Mouse (Mus musculus): Measurements from ENCODE around the gene Meis2. TPM values are rescaled to one million over a fixed set of nuclear protein-coding genes. Genes with fewer than 3 reads are reported as not detected.
A peak's percentile ranks its signal among the peaks of the same experiment; 100 is the strongest.

Meis2 gene
- polyA plus RNA-seq, 1 experiment from 2014 or later: 65.7 TPM

- Histone ChIP-seq H3K27ac (peak overlapping the region; percentile 93), H3K9me3 (replicated peaks) (no peaks in the 10 kb centered on the region), H3K4me3 (peak overlapping the region; percentile 77), H3K36me3 (peaks cover 12% of the 10 kb centered on the region), H3K27me3 (ENCODE audit: low read depth, poor library complexity, severe bottlenecking) (peaks cover 9% of the 10 kb centered on the region), H3K4me1 (peaks cover 68% of the 10 kb centered on the region)
- peak; percentile 41 for DNase-seq (ENCODE audit: low spot score)
- WGBS: under 1% methylated on average over 10 of the region's 10 CpGs
Measured at GRCm38 (mm10) chr2:116065057-116065456, 582 bp downstream of the Meis2 start.

- peaks cover 8% of the 10 kb centered on the region; the same call in 1 of the 2 replicates for H3K27me3 ChIP-seq (ENCODE audit: low read depth, poor library complexity, severe bottlenecking)
- DNase-seq (ENCODE audit: low spot score): peak; percentile 62
- peaks cover 15% of the 10 kb centered on the region for H3K36me3 ChIP-seq
- H3K4me3 ChIP-seq: peak overlapping the region; percentile 77
- peak overlapping the region; percentile 93 for H3K27ac ChIP-seq
- H3K4me1 ChIP-seq: peaks cover 69% of the 10 kb centered on the region
- WGBS: 0% methylated on average over 20 of the region's 20 CpGs
- no peaks in the 10 kb centered on the region for H3K9me3 ChIP-seq (replicated peaks)
Measured at GRCm38 (mm10) chr2:116064521-116064920, 1.1 kb downstream of the Meis2 start.

GRCm38 (mm10) chr2:116063819-116064293, 1.8 kb downstream of the Meis2 start:
- Histone ChIP-seq H3K9me3 (replicated peaks) (no peaks in the 10 kb centered on the region), H3K36me3 (peaks cover 22% of the 10 kb centered on the region), H3K4me3 (peak overlapping the region; percentile 77), H3K4me1 (peaks cover 69% of the 10 kb centered on the region), H3K27me3 (ENCODE audit: low read depth, poor library complexity, severe bottlenecking) (peaks cover 10% of the 10 kb centered on the region; the same call in 1 of the 2 replicates), H3K27ac (peak overlapping the region; percentile 93)
- under 1% methylated on average over 37 of the region's 37 CpGs for WGBS
- peak; percentile 66 for DNase-seq (ENCODE audit: low spot score)

- peak; percentile 60 for DNase-seq (ENCODE audit: low spot score)
- peaks cover 31% of the 10 kb centered on the region for H3K36me3 ChIP-seq
- under 1% methylated on average over 36 of the region's 36 CpGs for WGBS
- peaks cover 71% of the 10 kb centered on the region for H3K4me1 ChIP-seq
- peak overlapping the region; percentile 93 for H3K27ac ChIP-seq
- peak overlapping the region; percentile 77 for H3K4me3 ChIP-seq
- no peaks in the 10 kb centered on the region for H3K9me3 ChIP-seq (replicated peaks)
- peaks cover 19% of the 10 kb centered on the region; the same call in 1 of the 2 replicates for H3K27me3 ChIP-seq (ENCODE audit: low read depth, poor library complexity, severe bottlenecking)
Measured at GRCm38 (mm10) chr2:116062761-116063441, 2.7 kb downstream of the Meis2 start.

GRCm38 (mm10) chr2:116062251-116062651, 3.4 kb downstream of the Meis2 start:
- DNase-seq (ENCODE audit: low spot score): peak; percentile 68
- Histone ChIP-seq H3K36me3 (peaks cover 38% of the 10 kb centered on the region), H3K9me3 (replicated peaks) (no peaks in the 10 kb centered on the region), H3K4me1 (peaks cover 65% of the 10 kb centered on the region), H3K27me3 (ENCODE audit: low read depth, poor library complexity, severe bottlenecking) (peaks cover 26% of the 10 kb centered on the region; the same call in 1 of the 2 replicates), H3K4me3 (peak overlapping the region; percentile 77), H3K27ac (peak overlapping the region; percentile 93)
- WGBS: under 1% methylated on average over 20 of the region's 20 CpGs

GRCm38 (mm10) chr2:116061401-116062021, 4.1 kb downstream of the Meis2 start:
- WGBS: under 1% methylated on average over 30 of the region's 30 CpGs
- DNase-seq (ENCODE audit: low spot score): peak; percentile 76
- H3K4me3 ChIP-seq: peak overlapping the region; percentile 77
- peaks cover 26% of the 10 kb centered on the region; the same call in 1 of the 2 replicates for H3K27me3 ChIP-seq (ENCODE audit: low read depth, poor library complexity, severe bottlenecking)
- peaks cover 58% of the 10 kb centered on the region for H3K4me1 ChIP-seq
- peak overlapping the region; percentile 93 for H3K27ac ChIP-seq
- no peaks in the 10 kb centered on the region for H3K9me3 ChIP-seq (replicated peaks)
- peaks cover 44% of the 10 kb centered on the region for H3K36me3 ChIP-seq

- peaks cover 26% of the 10 kb centered on the region; the same call in 1 of the 2 replicates for H3K27me3 ChIP-seq (ENCODE audit: low read depth, poor library complexity, severe bottlenecking)
- peaks cover 60% of the 10 kb centered on the region for H3K4me1 ChIP-seq
- no peaks in the 10 kb centered on the region for H3K9me3 ChIP-seq (replicated peaks)
- WGBS: under 1% methylated on average over 21 of the region's 21 CpGs
- H3K36me3 ChIP-seq: peaks cover 50% of the 10 kb centered on the region
- peak overlapping the region; percentile 77 for H3K4me3 ChIP-seq
- H3K27ac ChIP-seq: peak overlapping the region; percentile 93
- DNase-seq (ENCODE audit: low spot score): peak; percentile 64
Measured at GRCm38 (mm10) chr2:116060701-116061400, 4.8 kb downstream of the Meis2 start.

- Histone ChIP-seq H3K4me3 (peak overlapping the region; percentile 77), H3K36me3 (peaks cover 52% of the 10 kb centered on the region), H3K27me3 (ENCODE audit: low read depth, poor library complexity, severe bottlenecking) (peaks cover 26% of the 10 kb centered on the region; the same call in 1 of the 2 replicates), H3K27ac (peak overlapping the region; percentile 93), H3K4me1 (peaks cover 61% of the 10 kb centered on the region), H3K9me3 (replicated peaks) (no peaks in the 10 kb centered on the region)
- DNase-seq (ENCODE audit: low spot score): peak; percentile 73
- WGBS: 2% methylated on average over 19 of the region's 19 CpGs
Measured at GRCm38 (mm10) chr2:116060210-116060609, 5.4 kb downstream of the Meis2 start.

- no peaks in the 10 kb centered on the region for H3K9me3 ChIP-seq (replicated peaks)
- no peak overlapping the region; the same call in 1 of the 2 replicates for H3K27ac ChIP-seq
- H3K4me3 ChIP-seq: peak overlapping the region; percentile 77
- H3K4me1 ChIP-seq: peaks cover 61% of the 10 kb centered on the region
- 36% methylated on average over 1 of the region's 1 CpGs for WGBS
- H3K27me3 ChIP-seq (ENCODE audit: low read depth, poor library complexity, severe bottlenecking): peaks cover 26% of the 10 kb centered on the region; the same call in 1 of the 2 replicates
- H3K36me3 ChIP-seq: peaks cover 52% of the 10 kb centered on the region
- DNase-seq (ENCODE audit: low spot score): no peak
Measured at GRCm38 (mm10) chr2:116059661-116060060, 6.0 kb downstream of the Meis2 start.

- H3K27me3 ChIP-seq (ENCODE audit: low read depth, poor library complexity, severe bottlenecking): peaks cover 26% of the 10 kb centered on the region; the same call in 1 of the 2 replicates
- no peak overlapping the region for H3K27ac ChIP-seq
- H3K4me3 ChIP-seq: peak overlapping the region; percentile 77; the same call in 1 of the 2 replicates
- DNase-seq (ENCODE audit: low spot score): no peak
- peaks cover 59% of the 10 kb centered on the region for H3K4me1 ChIP-seq
- no peaks in the 10 kb centered on the region for H3K9me3 ChIP-seq (replicated peaks)
- WGBS: 33% methylated on average over 3 of the region's 3 CpGs
- peaks cover 52% of the 10 kb centered on the region for H3K36me3 ChIP-seq
Measured at GRCm38 (mm10) chr2:116059066-116059465, 6.6 kb downstream of the Meis2 start.

- DNase-seq (ENCODE audit: low spot score): no peak
- peak overlapping the region; percentile 77; the same call in 1 of the 2 replicates for H3K4me3 ChIP-seq
- peaks cover 26% of the 10 kb centered on the region; the same call in 1 of the 2 replicates for H3K27me3 ChIP-seq (ENCODE audit: low read depth, poor library complexity, severe bottlenecking)
- H3K36me3 ChIP-seq: peaks cover 57% of the 10 kb centered on the region
- 56% methylated on average over 9 of the region's 9 CpGs for WGBS
- no peaks in the 10 kb centered on the region for H3K9me3 ChIP-seq (replicated peaks)
- H3K27ac ChIP-seq: no peak overlapping the region
- peaks cover 59% of the 10 kb centered on the region for H3K4me1 ChIP-seq
Measured at GRCm38 (mm10) chr2:116058511-116058910, 7.1 kb downstream of the Meis2 start.

GRCm38 (mm10) chr2:116056826-116057225, 8.8 kb downstream of the Meis2 start:
- peaks cover 47% of the 10 kb centered on the region for H3K4me1 ChIP-seq
- no peak for DNase-seq (ENCODE audit: low spot score)
- 84% methylated on average over 7 of the region's 7 CpGs for WGBS
- H3K36me3 ChIP-seq: peaks cover 57% of the 10 kb centered on the region
- H3K9me3 ChIP-seq (replicated peaks): no peaks in the 10 kb centered on the region
- peaks cover 26% of the 10 kb centered on the region; the same call in 1 of the 2 replicates for H3K27me3 ChIP-seq (ENCODE audit: low read depth, poor library complexity, severe bottlenecking)
- H3K27ac ChIP-seq: no peak overlapping the region
- no peak overlapping the region for H3K4me3 ChIP-seq

All from limb, embryonic 10.5 days (tissue).